Mouse (Mus musculus) forebrain, embryonic 15.5 days (tissue): Measurements from ENCODE around the gene Mobp. TPM values are rescaled to one million over a fixed set of nuclear protein-coding genes. Genes with fewer than 3 reads are reported as not detected.

Source experiments
- ATAC-seq: fragments of 200-750 bp; cut with Nextera tagmentation; replicated peaks from 2 replicates; pipeline ENCODE4 v1.8.0; 2017; ENCODE audit warnings: mild to moderate bottlenecking, moderate TSS enrichment, moderate library complexity
- H3K27ac ChIP-seq: fragments of 300-500 bp; sonication (generic); replicated peaks from 2 replicates; pipeline ENCODE4 v1.5.1; 2015; ENCODE audit warnings: mild to moderate bottlenecking, inconsistent platforms
- H3K27me3 ChIP-seq: fragments of 300-500 bp; sonication (generic); 2 replicates; pipeline ENCODE4 v1.6.1; 2015; ENCODE audit warnings: inconsistent platforms
- H3K36me3 ChIP-seq: fragments of 300-500 bp; sonication (generic); 2 replicates; pipeline ENCODE4 v1.6.1; 2015; ENCODE audit warnings: mild to moderate bottlenecking, inconsistent platforms
- H3K4me1 ChIP-seq: fragments of 300-500 bp; sonication (generic); 2 replicates; pipeline ENCODE4 v1.6.1; 2015; ENCODE audit warnings: inconsistent platforms
- H3K4me2 ChIP-seq: fragments of 300-500 bp; sonication (generic); replicated peaks from 2 replicates; pipeline ENCODE4 v1.6.1; 2015; ENCODE audit warnings: mild to moderate bottlenecking, inconsistent platforms
- H3K4me3 ChIP-seq: fragments of 300-500 bp; sonication (generic); 2 replicates; pipeline ENCODE4 v1.5.1; 2015; ENCODE audit warnings: mild to moderate bottlenecking, inconsistent platforms
- H3K9ac ChIP-seq: fragments of 300-500 bp; sonication (generic); replicated peaks from 2 replicates; pipeline ENCODE4 v1.6.1; 2015; ENCODE audit warnings: mild to moderate bottlenecking, inconsistent platforms
- H3K9me3 ChIP-seq: fragments of 300-500 bp; sonication (generic); 2 replicates; pipeline ENCODE4 v1.6.1; 2016; ENCODE audit warnings: inconsistent platforms
- WGBS: fragments of 180-500 bp; shearing (Covaris S2); methylation state at CpG from one replicate; pipeline ENCODE4 v1.1.7; 2015; ENCODE audit warnings: mixed read lengths; 5-methylcytosine and 5-hydroxymethylcytosine counted together
- polyA plus RNA-seq: library from polyadenylated mRNA; unstranded; fragments of >200 nt; fragmentation: Nextera tagmentation; extraction: Ambion mirVana; gene quantifications from 2 replicates; pipeline ENCODE4 v1.2.1, GENCODE M21; 2015

Gene Mobp
- polyA plus RNA-seq, 1 experiment from 2014 or later = 0.17 TPM

- no peak overlapping the region for H3K9ac ChIP-seq
- H3K4me1 ChIP-seq = no peaks in the 10 kb centered on the region
- 93% methylated on average over 4 of the region's 4 CpGs for WGBS
- no peaks in the 10 kb centered on the region for H3K9me3 ChIP-seq
- peaks cover 44% of the 10 kb centered on the region for H3K36me3 ChIP-seq
- ATAC-seq = no peak
- H3K27ac ChIP-seq = no peak overlapping the region
- H3K4me3 ChIP-seq = no peak overlapping the region
- no peak overlapping the region for H3K4me2 ChIP-seq
- no peaks in the 10 kb centered on the region for H3K27me3 ChIP-seq
Measured at GRCm38 (mm10) chr9:120118212-120118611, 31.3 kb upstream of the Mobp start.

- Histone ChIP-seq H3K27me3 (no peaks in the 10 kb centered on the region), H3K9ac (no peak overlapping the region), H3K4me1 (no peaks in the 10 kb centered on the region), H3K9me3 (no peaks in the 10 kb centered on the region), H3K27ac (no peak overlapping the region), H3K4me3 (no peak overlapping the region), H3K36me3 (peaks cover 56% of the 10 kb centered on the region), H3K4me2 (no peak overlapping the region)
- WGBS = 92% methylated on average over 7 of the region's 7 CpGs
- ATAC-seq = no peak
Measured at GRCm38 (mm10) chr9:120120503-120120902, 29.0 kb upstream of the Mobp start.

GRCm38 (mm10) chr9:120126868-120127267 lies 22.6 kb upstream of the Mobp start:
- peak overlapping the region; percentile 76 for H3K27ac ChIP-seq
- ATAC-seq = peak; percentile 10
- peak overlapping the region; percentile 57 for H3K4me2 ChIP-seq
- WGBS = 61% methylated on average over 11 of the region's 11 CpGs
- H3K9ac ChIP-seq = peak overlapping the region; percentile 55
- H3K9me3 ChIP-seq = no peaks in the 10 kb centered on the region
- H3K36me3 ChIP-seq = peaks cover 49% of the 10 kb centered on the region
- H3K4me1 ChIP-seq = peaks cover 23% of the 10 kb centered on the region
- H3K27me3 ChIP-seq = no peaks in the 10 kb centered on the region
- peak overlapping the region; percentile 73 for H3K4me3 ChIP-seq

- ATAC-seq = peak; percentile 98
- Histone ChIP-seq H3K4me2 (peak within 1 kb of the TSS; percentile 72), H3K36me3 (peaks cover 51% of the 10 kb centered on the region), H3K9me3 (no peaks in the 10 kb centered on the region), H3K27ac (peak within 1 kb of the TSS; percentile 77), H3K9ac (peak within 1 kb of the TSS; percentile 91), H3K4me1 (peaks cover 23% of the 10 kb centered on the region), H3K27me3 (no peaks in the 10 kb centered on the region), H3K4me3 (peak within 1 kb of the TSS; percentile 73)
- 0% methylated on average over 65 of the region's 72 CpGs for WGBS
Measured at GRCm38 (mm10) chr9:120127538-120128251, 21.8 kb upstream of the Mobp start, which contains the start of gene Rpsa. Gene Rpsa, plus strand, starts transcription at chr9:120127689.

GRCm38 (mm10) chr9:120129276-120129675 lies 20.2 kb upstream of the Mobp start:
- Histone ChIP-seq H3K4me2 (peak overlapping the region; percentile 72), H3K9ac (peak overlapping the region; percentile 91; the same call in 1 of the 2 replicates), H3K4me3 (peak overlapping the region; percentile 73), H3K4me1 (peaks cover 23% of the 10 kb centered on the region), H3K27ac (no peak overlapping the region), H3K9me3 (no peaks in the 10 kb centered on the region), H3K27me3 (no peaks in the 10 kb centered on the region), H3K36me3 (peaks cover 42% of the 10 kb centered on the region)
- WGBS = 68% methylated on average over 10 of the region's 10 CpGs
- ATAC-seq = no peak

- no peak overlapping the region for H3K4me2 ChIP-seq
- no peak for ATAC-seq
- H3K9ac ChIP-seq = no peak overlapping the region
- no peak overlapping the region for H3K4me3 ChIP-seq
- no peaks in the 10 kb centered on the region for H3K27me3 ChIP-seq
- 87% methylated on average over 3 of the region's 3 CpGs for WGBS
- H3K4me1 ChIP-seq = peaks cover 21% of the 10 kb centered on the region
- no peaks in the 10 kb centered on the region for H3K9me3 ChIP-seq
- peaks cover 41% of the 10 kb centered on the region for H3K36me3 ChIP-seq
- H3K27ac ChIP-seq = no peak overlapping the region
Measured at GRCm38 (mm10) chr9:120131784-120132288, 17.7 kb upstream of the Mobp start.

- no peak overlapping the region for H3K9ac ChIP-seq
- 46% methylated on average over 8 of the region's 8 CpGs for WGBS
- no peak overlapping the region for H3K4me3 ChIP-seq
- H3K27ac ChIP-seq = no peak overlapping the region
- H3K36me3 ChIP-seq = peaks cover 41% of the 10 kb centered on the region
- no peaks in the 10 kb centered on the region for H3K27me3 ChIP-seq
- H3K4me2 ChIP-seq = no peak overlapping the region
- no peaks in the 10 kb centered on the region for H3K9me3 ChIP-seq
- no peak for ATAC-seq
- peaks cover 17% of the 10 kb centered on the region for H3K4me1 ChIP-seq
Measured at GRCm38 (mm10) chr9:120132980-120133754, 16.3 kb upstream of the Mobp start.

- Histone ChIP-seq H3K4me3 (no peak overlapping the region), H3K36me3 (peaks cover 39% of the 10 kb centered on the region), H3K27ac (no peak overlapping the region), H3K4me1 (peaks cover 10% of the 10 kb centered on the region), H3K27me3 (no peaks in the 10 kb centered on the region), H3K9me3 (no peaks in the 10 kb centered on the region), H3K4me2 (no peak overlapping the region), H3K9ac (no peak overlapping the region)
- WGBS = 53% methylated on average over 6 of the region's 6 CpGs
- ATAC-seq = no peak
Measured at GRCm38 (mm10) chr9:120133755-120134475, 15.6 kb upstream of the Mobp start.

- no peaks in the 10 kb centered on the region for H3K27me3 ChIP-seq
- no peak for ATAC-seq
- peaks cover 33% of the 10 kb centered on the region for H3K36me3 ChIP-seq
- H3K9ac ChIP-seq = no peak overlapping the region
- no peaks in the 10 kb centered on the region for H3K9me3 ChIP-seq
- 82% methylated on average over 13 of the region's 13 CpGs for WGBS
- no peak overlapping the region for H3K4me2 ChIP-seq
- peaks cover 2% of the 10 kb centered on the region; the same call in 1 of the 2 replicates for H3K4me1 ChIP-seq
- H3K27ac ChIP-seq = no peak overlapping the region
- no peak overlapping the region for H3K4me3 ChIP-seq
Measured at GRCm38 (mm10) chr9:120134529-120135160, 14.9 kb upstream of the Mobp start.

GRCm38 (mm10) chr9:120135454-120135853 lies 14.1 kb upstream of the Mobp start:
- no peak overlapping the region for H3K9ac ChIP-seq
- WGBS = 89% methylated on average over 11 of the region's 11 CpGs
- H3K4me1 ChIP-seq = no peaks in the 10 kb centered on the region
- no peak overlapping the region for H3K4me2 ChIP-seq
- H3K9me3 ChIP-seq = no peaks in the 10 kb centered on the region
- peaks cover 26% of the 10 kb centered on the region for H3K36me3 ChIP-seq
- H3K27me3 ChIP-seq = no peaks in the 10 kb centered on the region
- no peak overlapping the region for H3K27ac ChIP-seq
- no peak overlapping the region for H3K4me3 ChIP-seq
- no peak for ATAC-seq

- H3K4me2 ChIP-seq = no peak overlapping the region
- H3K4me1 ChIP-seq = no peaks in the 10 kb centered on the region
- no peaks in the 10 kb centered on the region for H3K27me3 ChIP-seq
- H3K9me3 ChIP-seq = no peaks in the 10 kb centered on the region
- no peak overlapping the region for H3K4me3 ChIP-seq
- no peak overlapping the region for H3K27ac ChIP-seq
- ATAC-seq = peak; percentile 55; the same call in 1 of the 2 replicates
- H3K9ac ChIP-seq = no peak overlapping the region
- H3K36me3 ChIP-seq = no peaks in the 10 kb centered on the region
- WGBS = 6% methylated on average over 4 of the region's 4 CpGs
Measured at GRCm38 (mm10) chr9:120140652-120141051, 8.9 kb upstream of the Mobp start.
